Mouse (Mus musculus): ENCODE measurements around the gene Ttc16.

DNA sequence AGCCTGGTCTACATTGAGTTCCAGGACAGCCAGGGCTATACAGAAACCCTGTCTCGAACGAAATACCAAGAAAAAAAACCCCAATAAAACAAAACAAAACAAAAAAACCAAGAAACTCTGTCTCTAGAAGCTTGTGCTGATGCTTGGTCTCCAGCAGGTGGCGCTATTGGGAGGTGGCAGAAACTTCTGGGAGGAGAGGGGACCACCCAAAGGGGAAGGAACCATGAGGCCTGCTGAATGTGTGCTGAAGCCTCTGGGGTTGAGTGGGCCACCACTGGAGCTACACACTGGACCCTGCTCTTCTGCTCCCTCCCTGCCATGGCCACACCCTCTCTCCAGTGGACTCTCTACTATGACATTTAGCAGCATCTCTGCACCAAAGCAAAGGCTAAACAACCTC is 66.8 kb downstream of the Ttc16 start:
- TF ChIP-seq CTCF (conservative IDR thresholded peaks at IDR 0.05; ENCODE audit: insufficient read depth, insufficient read length, low read depth, low read length) (peak; percentile 67), POLR2A (IDR thresholded peaks at IDR 0.05; ENCODE audit: low read depth, low read length) (no peak)

All from kidney, adult 2 months (tissue).